Mouse (Mus musculus) cerebellum, postnatal 36 days (tissue): ENCODE measurements around the gene Cd200r1.
"Not testable (repeated sequence)": the region's sequence is repeated elsewhere in the genome, so short reads cannot be mapped to it uniquely, and the experiment has no call there.

Experiments used
- DNase-seq, 2 experiments: peaks; one replicate each; pipeline ENCODE4 v3.0.0; 2021 to 2022; ENCODE audit warnings: mixed read lengths in 2 of 2

The Cd200r1 gene

GRCm38 (mm10) chr16:44767506-44767905 is 2.0 kb downstream of the Cd200r1 start:
- DNase-seq, result no peak

GRCm38 (mm10) chr16:44767967-44768366 is 2.4 kb downstream of the Cd200r1 start:
- no peak for DNase-seq

- DNase-seq, result no peak
Measured at GRCm38 (mm10) chr16:44772577-44772976, 7.0 kb downstream of the Cd200r1 start.

GRCm38 (mm10) chr16:44773673-44774072 is 8.1 kb downstream of the Cd200r1 start:
- DNase-seq, result no peak

- DNase-seq, result no peak
Measured at GRCm38 (mm10) chr16:44774201-44774600, 8.7 kb downstream of the Cd200r1 start.

GRCm38 (mm10) chr16:44778538-44779147 is 13.1 kb downstream of the Cd200r1 start:
- DNase-seq, result no peak

- DNase-seq, result no peak
Measured at GRCm38 (mm10) chr16:44779494-44779893, 14.0 kb downstream of the Cd200r1 start.

GRCm38 (mm10) chr16:44780751-44781150 is 15.2 kb downstream of the Cd200r1 start:
- no peak for DNase-seq

GRCm38 (mm10) chr16:44786934-44787333 is 21.4 kb downstream of the Cd200r1 start:
- no peak for DNase-seq

- no peak for DNase-seq
Measured at GRCm38 (mm10) chr16:44794416-44794815, 28.9 kb downstream of the Cd200r1 start.

- no peak for DNase-seq
Measured at GRCm38 (mm10) chr16:44805976-44806375, 40.4 kb downstream of the Cd200r1 start.

GRCm38 (mm10) chr16:44810223-44810622 is 44.7 kb downstream of the Cd200r1 start:
- not testable (repeated sequence) for DNase-seq

GRCm38 (mm10) chr16:44811544-44811943 is 46.0 kb downstream of the Cd200r1 start, which contains the start of gene Cd200r4:
TSS of gene Cd200r4 (plus strand) at chr16:44811733.
- DNase-seq, result no peak

- DNase-seq, result no peak
Measured at GRCm38 (mm10) chr16:44812468-44813065, 47.0 kb downstream of the Cd200r1 start.

- DNase-seq, result no peak
Measured at GRCm38 (mm10) chr16:44818010-44818409, 52.5 kb downstream of the Cd200r1 start.

- no peak for DNase-seq
Measured at GRCm38 (mm10) chr16:44820545-44820944, 55.0 kb downstream of the Cd200r1 start.

GRCm38 (mm10) chr16:44832286-44832685 is 66.8 kb downstream of the Cd200r1 start:
- no peak for DNase-seq

- not testable (repeated sequence) for DNase-seq
Measured at GRCm38 (mm10) chr16:44833189-44833588, 67.7 kb downstream of the Cd200r1 start.
